Mouse (Mus musculus) neutrophil, adult 5-6 weeks (primary cell): ENCODE data around the gene Ifrd2. TPM values are rescaled to one million over a fixed set of nuclear protein-coding genes. Genes with fewer than 3 reads are reported as not detected.
A peak's percentile ranks its signal among the peaks of the same experiment; 100 is the strongest.

Experiments used
- ATAC-seq: fragments of 151-379, 151-347 bp; 2 replicates; pipeline ENCODE4 v1.8.0; 2017; ENCODE audit warnings: mild to moderate bottlenecking, moderate TSS enrichment; ENCODE audit not compliant: insufficient number of reproducible peaks, poor library complexity, low FRiP score, severe bottlenecking; ENCODE audit errors: extremely low read depth
- total RNA-seq: library from RNA; stranded (forward); fragments of 200-1000 nt; gene quantifications from 2 replicates; pipeline ENCODE4 v1.2.3, GENCODE M21; 2017

The Ifrd2 gene
- total RNA-seq, 1 experiment from 2014 or later: 20.1 TPM

DNA sequence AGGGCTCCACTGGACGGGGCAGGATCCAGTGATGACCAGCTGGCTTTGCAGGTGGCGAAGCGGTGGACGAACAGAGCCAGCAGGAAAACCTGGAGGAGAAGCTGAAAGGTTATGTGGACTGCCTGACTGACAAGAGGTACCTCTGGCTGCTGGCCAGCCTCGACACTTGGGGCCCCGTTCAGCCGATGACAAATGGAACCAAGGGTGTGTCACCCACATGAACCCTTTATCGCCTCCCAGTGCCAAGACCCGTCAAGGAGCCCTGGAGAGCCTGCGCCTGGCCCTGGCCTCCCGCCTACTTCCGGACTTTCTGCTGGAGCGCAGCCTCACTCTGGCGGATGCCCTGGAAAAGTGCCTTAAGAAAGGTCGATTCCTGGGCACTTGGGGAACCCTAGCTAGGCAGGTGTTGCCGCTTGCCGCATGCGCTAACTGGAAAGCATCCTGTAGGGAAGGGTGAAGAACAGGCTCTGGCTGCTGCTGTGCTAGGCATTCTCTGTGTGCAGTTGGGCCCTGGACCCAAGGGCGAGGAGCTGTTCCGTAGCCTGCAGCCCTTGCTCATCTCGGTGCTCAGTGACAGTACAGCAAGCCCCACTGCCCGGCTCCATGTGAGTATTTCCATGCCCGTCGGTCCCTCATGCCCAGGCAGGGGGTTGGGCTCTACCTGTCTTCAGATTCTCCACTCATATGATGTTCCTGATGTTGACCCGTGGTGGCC, 2.8 kb downstream of the Ifrd2 start:
- no peak for ATAC-seq

DNA sequence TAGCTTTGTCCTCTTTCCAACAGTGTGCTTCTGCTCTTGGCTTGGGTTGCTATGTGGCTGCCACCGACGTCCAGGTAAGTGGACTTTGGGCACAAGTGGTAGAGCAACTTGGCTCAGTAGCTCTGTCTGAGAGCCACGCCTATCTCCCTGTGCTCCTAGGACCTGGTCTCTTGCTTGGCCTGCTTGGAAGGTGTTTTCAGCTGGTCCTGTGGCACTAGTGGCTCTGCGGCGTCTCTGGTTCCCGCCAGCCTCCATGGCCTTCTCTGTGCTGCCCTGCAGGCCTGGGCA, 3.3 kb downstream of the Ifrd2 start:
- ATAC-seq: no peak

DNA sequence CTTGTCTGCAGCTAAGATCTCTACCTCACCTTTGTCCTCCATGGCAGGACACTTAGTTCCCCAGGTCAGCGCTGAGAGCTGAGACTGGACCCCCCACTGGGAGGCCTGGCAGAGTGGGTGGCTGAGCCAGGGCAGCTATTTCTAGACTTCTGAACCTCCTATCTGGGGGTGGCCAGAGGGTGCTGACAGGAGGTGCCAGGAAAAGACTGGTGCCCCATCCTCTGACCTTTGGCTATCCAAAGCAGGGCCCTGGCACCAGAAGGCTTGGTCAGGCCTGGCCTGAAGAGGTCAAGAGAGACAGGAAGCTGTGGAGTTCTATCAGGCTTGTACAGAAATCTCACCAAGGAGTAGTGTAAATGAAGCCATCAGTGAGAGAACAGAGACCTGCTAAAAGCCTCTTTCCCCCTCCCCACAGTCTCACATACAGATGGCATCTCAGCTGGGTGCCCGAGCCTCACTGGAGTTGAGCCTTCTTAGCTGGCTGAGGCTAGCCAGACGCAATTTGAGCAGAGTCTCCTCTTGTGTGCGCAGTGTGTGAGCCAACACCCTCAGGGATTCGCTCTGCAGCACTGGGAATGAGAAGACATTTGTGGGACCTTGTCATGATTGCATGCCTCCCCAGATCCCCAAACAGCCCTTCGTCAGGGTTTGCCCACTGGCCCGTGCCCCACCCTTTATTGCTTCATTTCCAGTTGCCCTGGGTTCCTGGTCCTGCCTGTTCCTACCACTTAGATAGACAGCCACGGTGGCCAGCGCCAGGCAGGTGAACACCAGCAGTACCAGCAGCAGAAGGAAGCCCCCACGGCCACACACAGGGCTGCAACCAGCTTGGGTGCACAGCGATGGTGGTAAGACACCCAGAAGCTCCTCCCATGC, 5.9 kb downstream of the Ifrd2 start:
- ATAC-seq: no peak

DNA sequence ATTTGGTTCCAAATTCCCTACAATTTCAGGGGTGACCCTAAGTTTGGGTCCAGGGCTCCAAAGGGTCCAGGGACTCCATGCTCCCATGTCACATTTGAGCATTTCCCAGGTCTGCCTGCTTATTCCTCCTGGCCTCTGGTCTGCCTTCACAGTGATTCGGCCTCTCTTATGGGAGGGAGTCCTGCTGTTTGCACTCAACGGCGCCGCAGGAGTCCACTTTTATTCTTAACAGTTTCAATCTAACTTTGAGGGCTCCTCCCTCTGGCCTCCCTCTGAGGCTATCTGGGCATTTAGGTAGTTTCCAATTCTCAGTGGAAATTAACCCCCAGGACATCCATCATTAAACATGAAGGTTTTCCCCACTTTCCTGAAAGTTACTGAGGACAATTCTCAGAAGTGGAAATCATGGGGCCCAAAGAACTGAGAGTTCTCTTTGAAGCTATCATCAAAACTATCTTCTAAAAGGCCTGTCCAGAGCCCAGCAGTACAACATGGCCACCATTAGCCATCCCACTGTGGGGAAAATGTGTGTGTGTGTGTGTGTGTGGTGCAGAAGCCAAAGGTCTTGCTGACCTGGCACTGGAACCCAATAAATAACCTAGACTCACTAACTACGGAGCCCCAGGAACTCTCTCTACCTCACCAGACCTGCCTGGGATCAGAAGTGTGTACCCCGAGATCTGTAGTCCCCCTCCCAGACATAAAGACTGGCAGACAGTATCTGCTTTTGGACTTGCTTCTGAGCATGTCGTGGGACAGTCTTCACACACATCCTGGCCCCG, 7.0 kb downstream of the Ifrd2 start:
- ATAC-seq: no peak

DNA sequence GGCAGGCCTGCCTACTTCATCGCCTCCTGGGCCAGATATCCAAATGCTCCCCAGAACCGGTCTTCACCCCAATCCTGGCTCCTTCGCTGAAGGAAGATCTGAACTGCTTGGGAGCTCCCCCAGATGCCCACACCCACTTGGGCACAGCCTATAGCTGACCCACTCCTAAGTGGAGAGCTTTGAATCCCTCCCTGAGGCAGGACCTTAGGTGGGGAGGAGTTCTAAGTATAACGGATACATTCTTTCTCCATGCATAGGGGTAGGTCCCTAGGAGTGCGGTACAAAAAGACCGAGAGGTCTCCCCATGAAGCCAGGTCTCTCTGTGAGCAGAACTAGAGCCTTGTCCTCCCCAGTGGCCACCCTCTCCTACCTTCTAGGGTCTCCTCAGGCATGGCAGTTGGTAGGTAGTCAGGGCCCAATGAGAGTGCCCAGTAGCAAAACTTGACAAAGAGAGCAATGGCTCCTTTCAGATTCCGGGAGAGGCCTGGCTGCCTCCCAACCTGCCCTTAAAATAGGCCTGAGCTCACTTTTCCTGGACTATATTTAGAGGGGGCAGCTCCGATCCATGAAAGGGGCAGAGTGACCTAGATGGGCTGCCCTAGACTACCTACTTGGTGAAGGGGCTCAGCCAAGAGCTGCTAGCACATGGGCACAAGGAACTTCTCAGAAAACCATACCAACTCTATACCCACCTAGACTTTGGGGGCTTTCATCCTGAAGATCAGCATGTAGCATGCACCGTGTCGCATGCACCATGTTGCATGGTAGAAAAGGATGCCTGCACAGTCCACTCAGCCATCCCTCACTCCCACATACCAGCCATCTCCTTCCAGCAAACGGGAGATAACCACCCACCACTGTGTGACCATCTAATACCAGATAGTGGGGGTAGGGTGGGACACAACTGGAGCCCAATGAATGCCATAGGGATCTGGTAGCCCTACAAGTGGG, 9.5 kb downstream of the Ifrd2 start:
- no peak for ATAC-seq

DNA sequence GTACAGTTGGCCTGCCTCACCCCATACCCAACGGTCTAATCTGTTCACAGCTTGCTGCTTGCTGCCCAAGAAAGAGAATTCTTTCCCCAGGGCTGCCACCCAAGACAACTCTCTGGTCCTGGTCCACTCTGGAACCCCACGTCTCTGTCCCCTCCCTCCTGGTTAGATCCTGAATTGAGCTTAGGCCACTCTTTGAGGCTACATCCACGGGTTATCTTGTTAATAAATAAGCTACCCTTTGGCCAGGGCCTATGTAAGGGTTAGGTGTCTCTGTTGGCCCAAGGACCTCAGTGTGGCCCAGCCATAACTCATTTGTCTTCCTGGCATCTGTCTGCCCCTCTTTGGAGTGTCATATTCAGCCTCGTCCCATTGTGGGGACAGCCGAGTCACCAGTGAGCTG, 10.9 kb downstream of the Ifrd2 start:
- ATAC-seq: no peak

DNA sequence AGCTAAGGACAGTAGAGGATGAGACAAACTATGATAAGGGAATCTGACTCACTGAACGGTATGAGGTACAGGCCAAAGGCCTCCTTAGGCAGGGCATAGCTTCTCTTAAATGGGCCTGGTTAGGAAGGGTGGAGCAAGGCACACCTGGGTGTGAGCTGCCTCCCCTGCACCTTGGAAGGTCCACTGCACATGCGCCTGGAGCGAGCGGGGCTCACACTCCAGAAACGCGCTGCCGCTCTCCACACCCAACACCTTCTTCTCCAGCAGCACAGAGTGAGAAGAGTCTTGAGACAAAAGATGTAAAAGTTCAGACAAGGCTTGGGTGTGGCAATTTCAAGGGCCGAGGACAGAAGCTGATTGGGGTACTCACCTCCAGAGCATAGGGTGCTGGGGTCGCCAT, 12.0 kb downstream of the Ifrd2 start:
- no peak for ATAC-seq

DNA sequence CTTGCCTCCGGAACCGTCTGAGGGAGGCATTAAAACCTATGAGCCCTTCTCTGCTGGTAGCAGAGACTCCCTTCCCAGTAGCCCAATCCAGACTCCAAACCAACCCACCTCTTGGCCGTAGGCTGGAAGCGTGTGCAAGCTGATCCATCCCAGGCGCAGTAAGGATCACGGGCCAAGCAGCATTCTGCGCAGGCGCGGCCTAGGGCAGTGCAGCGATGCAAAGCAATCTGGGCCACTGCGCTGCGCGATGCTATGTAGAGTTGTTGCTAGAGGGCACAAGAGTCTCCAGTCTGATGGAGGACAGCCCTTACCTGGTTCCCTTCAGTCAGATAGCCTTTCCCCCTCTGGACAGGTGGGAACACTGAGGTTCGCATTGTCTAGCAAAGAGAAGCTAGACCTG, 12.4 kb downstream of the Ifrd2 start:
- no peak for ATAC-seq

DNA sequence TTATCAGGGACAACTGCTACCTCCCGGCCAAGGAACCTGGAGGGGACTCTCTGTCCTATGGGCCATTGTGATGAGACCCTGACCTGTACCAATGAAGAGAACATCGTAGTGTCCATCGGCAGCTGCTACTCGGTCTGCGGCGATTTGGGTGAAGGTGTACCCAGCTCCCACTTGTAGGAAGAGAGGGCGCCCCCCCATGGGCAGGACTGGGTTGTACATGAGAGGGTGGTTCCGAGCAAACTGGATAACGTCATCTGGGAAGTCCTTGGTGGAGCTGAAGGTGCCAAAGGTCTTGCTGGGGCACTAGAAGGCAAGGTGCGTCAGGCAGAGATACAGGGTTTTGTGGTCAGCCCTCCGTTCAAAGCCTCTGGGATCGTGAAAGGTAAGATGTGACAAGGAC, 13.3 kb downstream of the Ifrd2 start:
- ATAC-seq: no peak

DNA sequence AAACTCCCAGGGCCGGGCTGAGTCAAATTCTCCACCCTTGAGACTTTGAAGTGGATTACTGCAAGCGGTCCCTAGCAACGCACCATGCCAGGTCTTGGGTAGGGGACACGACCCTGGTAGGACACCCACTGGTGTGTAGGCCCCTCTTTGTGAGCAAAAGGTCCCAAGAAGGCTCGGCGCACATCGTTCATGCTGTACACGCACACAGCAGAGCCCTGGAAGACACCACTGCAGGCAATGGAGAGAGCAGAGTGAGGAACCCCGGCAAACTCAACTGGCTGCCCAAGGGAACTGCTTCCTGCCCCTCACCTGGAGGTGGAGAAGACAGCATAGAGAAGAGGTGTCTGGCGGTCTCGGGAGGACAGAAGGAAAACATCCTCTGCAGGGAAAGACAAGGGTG, 13.8 kb downstream of the Ifrd2 start:
- no peak for ATAC-seq

DNA sequence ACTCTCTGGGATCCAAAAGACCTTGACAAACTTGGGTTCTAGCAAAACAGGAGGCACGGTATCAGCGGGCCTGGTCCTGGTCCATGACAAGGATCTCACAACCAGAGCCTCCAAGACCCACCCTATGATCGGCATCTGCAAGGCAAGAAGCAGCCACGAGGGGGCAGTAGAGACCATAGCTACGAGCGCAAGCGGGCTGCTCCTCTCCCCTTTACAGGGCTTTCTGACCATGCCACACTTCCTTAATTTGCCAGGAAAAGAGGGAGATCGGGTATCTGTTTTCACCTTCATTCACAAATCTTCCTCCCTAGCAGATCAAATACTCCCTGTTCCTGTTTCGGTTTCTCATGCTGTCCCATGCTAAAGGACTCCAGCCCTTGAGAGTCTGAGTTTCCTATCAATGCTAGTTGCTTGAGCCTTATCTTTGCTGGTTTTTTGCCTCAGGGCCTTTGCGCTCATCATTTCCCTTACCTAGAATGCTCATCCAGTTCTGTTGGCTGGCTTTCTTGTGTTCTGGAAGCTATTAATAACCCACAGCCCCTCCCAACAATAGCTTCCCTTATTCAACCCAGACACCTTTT, 14.7 kb downstream of the Ifrd2 start:
- ATAC-seq: peak; percentile 74

DNA sequence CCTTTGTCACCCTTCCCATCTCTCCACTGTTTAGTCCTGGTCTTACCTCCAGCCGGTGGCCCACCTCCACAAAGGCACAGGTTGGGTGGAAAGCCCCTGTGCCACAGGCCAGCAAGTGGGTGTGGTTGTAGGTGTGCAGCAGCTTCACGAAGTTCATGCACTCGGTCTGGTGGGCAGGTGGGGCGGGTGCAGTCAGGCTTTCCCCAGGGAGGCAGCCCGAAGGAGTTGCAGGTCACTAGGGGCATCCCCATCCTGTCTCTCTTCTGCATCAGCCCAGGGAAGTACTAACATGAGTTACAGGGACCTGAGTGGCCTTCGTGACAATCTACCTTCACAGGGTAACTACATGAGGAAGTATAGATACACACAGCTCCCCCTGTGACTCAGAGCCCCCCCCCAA, 15.8 kb downstream of the Ifrd2 start:
- peak; percentile 34; the same call in 1 of the 2 replicates for ATAC-seq

DNA sequence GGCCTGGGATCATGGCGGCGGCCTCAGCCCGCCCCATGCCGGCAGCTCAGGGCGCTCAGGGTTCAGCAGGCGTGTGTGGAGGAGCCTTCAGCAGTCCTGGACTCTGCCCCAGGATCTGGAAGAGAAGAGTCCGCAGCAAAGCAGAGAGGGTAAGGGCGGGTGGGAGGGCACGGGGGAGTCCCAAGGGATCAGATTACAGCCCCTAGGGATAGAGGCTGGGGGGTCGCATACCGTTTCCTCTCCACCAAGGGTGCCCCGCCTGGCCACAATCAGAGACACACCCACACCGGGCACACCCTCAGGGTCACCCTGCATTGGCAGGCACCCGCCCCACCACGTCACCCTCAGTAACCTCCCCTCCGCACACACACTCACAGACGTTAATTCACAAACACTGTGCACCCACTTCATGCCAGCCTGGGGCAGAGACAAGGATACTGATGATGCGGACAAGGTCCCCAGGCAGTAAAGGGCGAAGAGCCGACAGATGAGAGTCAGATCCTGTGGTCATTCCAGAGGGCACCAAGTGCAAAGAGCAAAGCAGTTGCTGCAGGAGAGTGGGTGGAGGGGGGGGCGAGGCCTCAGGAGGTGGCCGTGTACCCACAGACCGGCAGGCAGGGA, 17.7 kb downstream of the Ifrd2 start:
- no peak for ATAC-seq

DNA sequence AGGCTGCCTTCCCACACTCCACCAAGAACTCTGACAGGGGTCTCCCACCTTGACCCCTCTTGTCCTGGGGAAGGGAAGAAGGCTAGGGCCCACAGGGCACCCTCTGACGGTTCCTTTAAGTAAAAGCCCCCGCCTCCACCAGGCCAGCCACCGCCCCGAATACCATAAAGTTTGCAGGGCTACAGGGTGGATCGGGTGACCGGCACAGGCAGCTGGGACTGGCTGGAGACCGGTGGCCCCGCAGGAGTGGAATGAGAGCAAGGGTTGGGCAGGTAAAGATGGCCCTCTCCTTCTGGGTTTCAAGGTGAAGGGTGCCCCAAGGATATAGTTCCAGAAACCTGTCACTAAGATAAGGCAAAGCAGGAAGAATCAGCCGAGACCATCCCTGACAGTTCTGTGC, 19.1 kb downstream of the Ifrd2 start:
- no peak for ATAC-seq

DNA sequence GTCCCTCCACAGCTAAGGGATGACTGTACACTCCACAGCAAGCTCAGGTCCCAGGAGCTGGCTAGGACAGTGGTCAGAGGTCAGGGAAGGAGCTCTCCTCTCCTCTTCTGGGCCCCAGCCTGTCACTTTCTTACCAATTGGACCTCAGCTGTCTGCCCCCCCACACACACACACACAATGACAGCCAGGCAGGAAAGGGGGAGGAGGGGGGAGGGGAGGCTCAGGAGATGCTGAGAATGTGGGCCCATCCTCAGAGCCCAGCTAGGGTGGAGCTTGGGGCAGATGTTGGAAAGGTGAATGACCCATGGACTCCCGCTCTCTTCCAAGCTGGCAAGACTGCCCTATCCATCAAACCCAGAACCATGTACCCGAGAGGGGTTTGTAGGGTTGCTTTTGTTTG, 19.6 kb downstream of the Ifrd2 start:
- ATAC-seq: no peak

DNA sequence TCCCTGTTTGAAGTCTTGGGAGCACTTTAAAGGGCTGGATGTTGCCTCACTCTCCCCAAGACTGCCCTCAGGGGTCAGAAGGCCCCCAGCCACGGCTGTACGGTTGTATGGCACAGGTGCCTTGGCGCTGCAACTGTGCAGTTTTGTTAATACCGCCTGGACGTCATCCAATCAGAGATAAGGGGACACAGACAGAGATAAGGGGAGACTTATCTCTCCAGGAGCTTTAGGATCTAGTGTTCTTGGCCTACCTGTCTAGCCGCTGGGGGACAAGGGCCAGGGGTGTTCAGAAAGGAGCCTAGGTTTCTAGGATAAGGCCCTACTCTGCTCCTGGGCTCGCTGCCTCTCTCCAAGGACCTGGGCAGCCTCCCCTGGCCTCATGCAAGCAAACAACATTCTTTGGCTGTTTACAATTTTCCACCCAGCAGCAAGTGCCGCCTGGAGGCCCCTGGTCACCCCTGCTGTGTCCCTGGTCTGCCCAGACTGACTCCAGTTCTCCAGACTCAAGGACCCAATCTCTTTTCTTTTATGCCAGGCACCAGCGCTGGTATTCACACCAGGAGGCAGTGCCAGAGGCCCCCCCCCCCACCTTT, 20.3 kb downstream of the Ifrd2 start:
- ATAC-seq: no peak

DNA sequence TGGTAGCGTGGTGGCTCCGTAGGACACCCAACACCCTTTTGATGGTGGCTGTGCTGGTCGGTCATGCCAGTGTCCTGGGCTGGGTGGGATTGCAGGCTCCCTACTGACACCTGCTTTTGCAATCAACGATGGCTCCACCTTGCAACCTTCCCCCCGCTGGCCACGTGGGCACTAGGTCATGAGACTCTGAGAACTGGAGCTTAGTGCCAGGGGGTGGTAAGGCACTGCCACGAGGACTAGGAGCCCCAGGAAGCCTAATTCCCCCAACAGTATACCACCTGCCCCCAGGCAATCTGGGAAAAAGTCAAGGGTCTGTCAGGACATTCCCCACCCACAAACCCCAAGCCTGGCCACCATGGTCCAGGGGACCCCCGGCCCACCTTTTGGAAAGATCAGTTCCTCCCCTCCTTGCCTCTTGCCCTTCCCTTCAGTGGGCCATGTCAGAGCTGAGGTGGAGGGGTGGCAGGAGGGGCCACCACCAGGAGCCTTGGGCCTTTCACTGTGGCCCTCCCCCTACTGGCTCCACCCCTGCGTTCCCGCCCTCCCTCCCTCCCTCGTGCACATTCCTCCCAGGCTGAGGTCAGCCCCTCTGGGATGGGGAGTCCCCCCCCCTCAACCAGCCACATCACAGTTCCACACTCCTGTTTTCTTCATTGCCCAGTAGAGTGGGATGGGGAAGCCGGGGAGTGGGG, 21.4 kb downstream of the Ifrd2 start, which contains the start of gene Sema3b:
Gene Sema3b (minus strand): TSS at position 489 of the 692 bp plus-strand sequence.
- ATAC-seq: no peak
